Mouse (Mus musculus): ENCODE results near the gene Adprhl2. TPM values are rescaled to one million over a fixed set of nuclear protein-coding genes. Genes with fewer than 3 reads are reported as not detected.

Adprhl2 gene
- total and polyA plus RNA-seq, 3 experiments = 8.7 to 87.0 (median 23.2) TPM

GRCm38 (mm10) chr4:126273753-126274152, 47.8 kb downstream of the Adprhl2 start:
- no peak for DNase-seq (ENCODE audit: low spot score)
- no peak for TF ChIP-seq CTCF (IDR thresholded peaks at IDR 0.05; ENCODE audit: low read depth, low read length)
- no peak for TF ChIP-seq GATA2 (IDR thresholded peaks at IDR 0.05; ENCODE audit: borderline replicate concordance, low read depth, low read length)
- no peak for TF ChIP-seq POLR2AphosphoS5 (IDR thresholded peaks at IDR 0.05; ENCODE audit: insufficient replicate concordance, low read depth, low read length)
- TF ChIP-seq GATA1 (IDR thresholded peaks at IDR 0.05; ENCODE audit: borderline replicate concordance, low read length) = no peak
- no peak for TF ChIP-seq TAL1 (conservative IDR thresholded peaks at IDR 0.05; ENCODE audit: low read depth, low read length)
- Histone ChIP-seq H3K36me3 (replicated peaks) (peaks cover 57% of the 10 kb centered on the region), H3K4me1 (ENCODE audit: insufficient read depth, low read depth, low read length) (peaks cover 7% of the 10 kb centered on the region), H3K9me3 (replicated peaks) (no peaks in the 10 kb centered on the region), H3K4me3 (ENCODE audit: low read depth, low read length) (no peak overlapping the region), H3K27me3 (ENCODE audit: insufficient read depth, low read length) (no peaks in the 10 kb centered on the region)
- ATAC-seq (ENCODE audit: extremely low read depth, insufficient number of reproducible peaks, low FRiP score, poor library complexity, severe bottlenecking) = no peak

- peaks cover 75% of the 10 kb centered on the region for H3K36me3 ChIP-seq (replicated peaks)
- no peak for ATAC-seq (ENCODE audit: extremely low read depth, insufficient number of reproducible peaks, low FRiP score, poor library complexity, severe bottlenecking)
- no peak overlapping the region for H3K4me3 ChIP-seq (ENCODE audit: low read depth, low read length)
Measured at GRCm38 (mm10) chr4:126269292-126269691, 52.2 kb downstream of the Adprhl2 start.

More at GRCm38 (mm10) chr4:126269292-126269691, 52.2 kb downstream of the Adprhl2 start:
- no peaks in the 10 kb centered on the region for H3K9me3 ChIP-seq (replicated peaks)
- H3K27me3 ChIP-seq (ENCODE audit: insufficient read depth, low read length) = no peaks in the 10 kb centered on the region
- TF ChIP-seq CTCF (IDR thresholded peaks at IDR 0.05; ENCODE audit: low read depth, low read length) (no peak), TAL1 (conservative IDR thresholded peaks at IDR 0.05; ENCODE audit: low read depth, low read length) (no peak), POLR2AphosphoS5 (IDR thresholded peaks at IDR 0.05; ENCODE audit: insufficient replicate concordance, low read depth, low read length) (no peak), GATA2 (IDR thresholded peaks at IDR 0.05; ENCODE audit: borderline replicate concordance, low read depth, low read length) (no peak), GATA1 (IDR thresholded peaks at IDR 0.05; ENCODE audit: borderline replicate concordance, low read length) (no peak)
- no peak for DNase-seq (ENCODE audit: low spot score)
- H3K4me1 ChIP-seq (ENCODE audit: insufficient read depth, low read depth, low read length) = peaks cover 2% of the 10 kb centered on the region; the same call in 1 of the 2 replicates

Other genes with a start within 250 kb of the Adprhl2 start
- gene Lsm10, start 225.1 kb downstream of the Adprhl2 start, total RNA-seq (2014; fragmentation: Nextera tagmentation) = 37.8 and 37.9 TPM in 2 replicates
- gene Lsm10, start 225.1 kb downstream of the Adprhl2 start, total RNA-seq (2017) = 39.3 and 40.3 TPM in 2 replicates
- 9.7 and 12.6 TPM in 2 replicates for gene Lsm10, start 225.1 kb downstream of the Adprhl2 start, polyA plus RNA-seq (2012)
- 30.9 and 41.2 TPM in 2 replicates for gene Stk40, start 217.7 kb downstream of the Adprhl2 start, total RNA-seq (2014; fragmentation: Nextera tagmentation)
- 20.5 and 20.8 TPM in 2 replicates for gene Stk40, start 217.7 kb downstream of the Adprhl2 start, total RNA-seq (2017)
- 68.2 and 68.5 TPM in 2 replicates for gene Stk40, start 217.7 kb downstream of the Adprhl2 start, polyA plus RNA-seq (2012)
- gene Eva1b, start 174.0 kb downstream of the Adprhl2 start, total RNA-seq (2014; fragmentation: Nextera tagmentation) = not detected in 2 replicates
- gene Eva1b, start 174.0 kb downstream of the Adprhl2 start, total RNA-seq (2017) = 0.41 and 0.44 TPM in 2 replicates
- gene Eva1b, start 174.0 kb downstream of the Adprhl2 start, polyA plus RNA-seq (2012) = 1.9 and 3.1 TPM in 2 replicates
- gene Sh3d21, start 158.2 kb downstream of the Adprhl2 start, total RNA-seq (2014; fragmentation: Nextera tagmentation) = 0.53 and 3.2 TPM in 2 replicates
- gene Sh3d21, start 158.2 kb downstream of the Adprhl2 start, total RNA-seq (2017) = 0.27 and 0.58 TPM in 2 replicates
- 0.57 and 0.69 TPM in 2 replicates for gene Sh3d21, start 158.2 kb downstream of the Adprhl2 start, polyA plus RNA-seq (2012)
- 355 and 356 TPM in 2 replicates for gene Thrap3, start 118.9 kb downstream of the Adprhl2 start, total RNA-seq (2014; fragmentation: Nextera tagmentation)
- 246 and 305 TPM in 2 replicates for gene Thrap3, start 118.9 kb downstream of the Adprhl2 start, total RNA-seq (2017)
- gene Thrap3, start 118.9 kb downstream of the Adprhl2 start, polyA plus RNA-seq (2012) = 209 and 211 TPM in 2 replicates
- gene Map7d1, start 65.4 kb downstream of the Adprhl2 start, total RNA-seq (2014; fragmentation: Nextera tagmentation) = 9.5 and 15.2 TPM in 2 replicates
- gene Map7d1, start 65.4 kb downstream of the Adprhl2 start, total RNA-seq (2017) = 8.0 and 9.5 TPM in 2 replicates
- 73.8 and 89.4 TPM in 2 replicates for gene Map7d1, start 65.4 kb downstream of the Adprhl2 start, polyA plus RNA-seq (2012)
- gene Trappc3, start 59.4 kb downstream of the Adprhl2 start, total RNA-seq (2014; fragmentation: Nextera tagmentation) = 47.1 and 61.2 TPM in 2 replicates
- 98.3 and 108 TPM in 2 replicates for gene Trappc3, start 59.4 kb downstream of the Adprhl2 start, total RNA-seq (2017)
- 31.3 and 36.2 TPM in 2 replicates for gene Trappc3, start 59.4 kb downstream of the Adprhl2 start, polyA plus RNA-seq (2012)
- gene Col8a2, start 34.9 kb downstream of the Adprhl2 start, total RNA-seq (2014; fragmentation: Nextera tagmentation) = not detected in 2 replicates
- 0.05 TPM in 1 of 2 replicates, not detected in the other for gene Col8a2, start 34.9 kb downstream of the Adprhl2 start, total RNA-seq (2017)
- gene Col8a2, start 34.9 kb downstream of the Adprhl2 start, polyA plus RNA-seq (2012) = not detected in 2 replicates
- not detected in 2 replicates for gene Tekt2, start 4.0 kb upstream of the Adprhl2 start, total RNA-seq (2014; fragmentation: Nextera tagmentation)
- gene Tekt2, start 4.0 kb upstream of the Adprhl2 start, total RNA-seq (2017) = 0.16 TPM in 1 of 2 replicates, not detected in the other
- not detected in 2 replicates for gene Tekt2, start 4.0 kb upstream of the Adprhl2 start, polyA plus RNA-seq (2012)
- gene Ago3, start 107.9 kb upstream of the Adprhl2 start, total RNA-seq (2014; fragmentation: Nextera tagmentation) = 18.0 and 24.7 TPM in 2 replicates
- gene Ago3, start 107.9 kb upstream of the Adprhl2 start, total RNA-seq (2017) = 6.3 and 8.9 TPM in 2 replicates
- gene Ago3, start 107.9 kb upstream of the Adprhl2 start, polyA plus RNA-seq (2012) = 3.1 and 6.6 TPM in 2 replicates
- gene Ago1, start 146.9 kb upstream of the Adprhl2 start, total RNA-seq (2014; fragmentation: Nextera tagmentation) = 25.3 and 30.9 TPM in 2 replicates
- gene Ago1, start 146.9 kb upstream of the Adprhl2 start, total RNA-seq (2017) = 12.1 and 15.2 TPM in 2 replicates
- 6.2 and 8.0 TPM in 2 replicates for gene Ago1, start 146.9 kb upstream of the Adprhl2 start, polyA plus RNA-seq (2012)
- gene Ago4, start 211.8 kb upstream of the Adprhl2 start, total RNA-seq (2014; fragmentation: Nextera tagmentation) = not detected in 2 replicates
- gene Ago4, start 211.8 kb upstream of the Adprhl2 start, total RNA-seq (2017) = 0.12 and 0.22 TPM in 2 replicates
- not detected in 2 replicates for gene Ago4, start 211.8 kb upstream of the Adprhl2 start, polyA plus RNA-seq (2012)
- gene Clspn, start 235.2 kb upstream of the Adprhl2 start, total RNA-seq (2014; fragmentation: Nextera tagmentation) = 61.8 and 81.4 TPM in 2 replicates
- 76.5 and 94.0 TPM in 2 replicates for gene Clspn, start 235.2 kb upstream of the Adprhl2 start, total RNA-seq (2017)
- gene Clspn, start 235.2 kb upstream of the Adprhl2 start, polyA plus RNA-seq (2012) = 7.9 and 11.1 TPM in 2 replicates

Measured in G1E (cell line).